Mouse (Mus musculus): ENCODE measurements around the gene Idi1.
"Not testable (repeated sequence)": the region's sequence is repeated elsewhere in the genome, so short reads cannot be mapped to it uniquely, and the experiment has no call there.

GRCm38 (mm10) chr13:8937611-8938140 lies 52.4 kb downstream of the Idi1 start:
- TF ChIP-seq POLR2A (IDR thresholded peaks at IDR 0.05; ENCODE audit: borderline replicate concordance, extremely low read depth, low read depth, low read length); CTCF (IDR thresholded peaks at IDR 0.05; ENCODE audit: insufficient read depth, low read length): not testable (repeated sequence)

Data from lung, adult 2 months (tissue).